Mouse (Mus musculus) kidney, postnatal 0 days (tissue): ENCODE data around the gene Snap91. TPM values are rescaled to one million over a fixed set of nuclear protein-coding genes. Genes with fewer than 3 reads are reported as not detected.
A peak's percentile ranks its signal among the peaks of the same experiment; 100 is the strongest.

Experiments used
- ATAC-seq: fragments of 200-750 bp; cut with Nextera tagmentation; replicated peaks from 2 replicates; pipeline ENCODE4 v1.8.0; 2017; ENCODE audit warnings: low read depth, moderate number of reproducible peaks, moderate TSS enrichment, moderate library complexity; ENCODE audit not compliant: low FRiP score
- DNase-seq: peaks from one replicate; pipeline ENCODE4 v3.0.0-alpha.2; 2016; ENCODE audit warnings: low spot score
- H3K27ac ChIP-seq: fragments of 300-500 bp; sonication (generic); 2 replicates; pipeline ENCODE4 v1.5.1; 2014; ENCODE audit warnings: mild to moderate bottlenecking
- H3K27me3 ChIP-seq: fragments of 300-500 bp; sonication (generic); 2 replicates; pipeline ENCODE4 v1.6.1; 2014; ENCODE audit warnings: low read length, mixed read lengths; ENCODE audit not compliant: insufficient read depth
- H3K36me3 ChIP-seq: fragments of 300-500 bp; sonication (generic); 2 replicates; pipeline ENCODE4 v1.6.1; 2014; ENCODE audit warnings: low read length, mixed read lengths; ENCODE audit not compliant: insufficient read depth
- H3K4me1 ChIP-seq: fragments of 300-500 bp; sonication (generic); replicated peaks from 2 replicates; pipeline ENCODE4 v1.6.1; 2014; ENCODE audit warnings: antibody characterized with exemption, low read length, mixed read lengths; ENCODE audit not compliant: insufficient read depth
- H3K4me2 ChIP-seq: fragments of 300-500 bp; sonication (generic); 2 replicates; pipeline ENCODE4 v1.6.1; 2014; ENCODE audit warnings: mild to moderate bottlenecking, low read length, moderate library complexity, mixed read lengths
- H3K4me3 ChIP-seq: fragments of 300-500 bp; sonication (generic); replicated peaks from 2 replicates; pipeline ENCODE4 v1.5.1; 2014; ENCODE audit warnings: low read depth, low read length
- H3K9ac ChIP-seq: fragments of 300-500 bp; sonication (generic); 2 replicates; pipeline ENCODE4 v1.6.1; 2014; ENCODE audit warnings: low read depth, low read length
- H3K9me3 ChIP-seq: fragments of 300-500 bp; sonication (generic); replicated peaks from 2 replicates; pipeline ENCODE4 v1.6.1; 2016; ENCODE audit warnings: low read length, inconsistent platforms, mixed read lengths
- CTCF ChIP-seq: IDR thresholded peaks from 2 replicates; pipeline ENCODE4 v1.5.1; 2016; ENCODE audit warnings: antibody characterized with exemption, low read depth, mild to moderate bottlenecking, moderate library complexity
- WGBS: fragments of 180-500 bp; shearing (Covaris S2); extraction: QIAGEN DNeasy Blood & Tissue Kit; methylation state at CpG from one replicate; pipeline ENCODE4 v1.1.7; 2014; 5-methylcytosine and 5-hydroxymethylcytosine counted together
- polyA plus RNA-seq: library from polyadenylated mRNA; unstranded; fragments of >200 nt; fragmentation: Nextera tagmentation; extraction: Ambion mirVana; gene quantifications from 2 replicates; pipeline ENCODE4 v1.2.1, GENCODE M21; 2015

Snap91 gene
- polyA plus RNA-seq, 1 experiment from 2014 or later, result 20.9 TPM

- ATAC-seq, result no peak
- Histone ChIP-seq H3K4me3 (no peak overlapping the region), H3K4me1 (no peaks in the 10 kb centered on the region), H3K4me2 (no peak overlapping the region), H3K9me3 (no peaks in the 10 kb centered on the region), H3K9ac (no peak overlapping the region), H3K36me3 (no peaks in the 10 kb centered on the region), H3K27ac (no peak overlapping the region), H3K27me3 (no peaks in the 10 kb centered on the region)
- no peak for TF ChIP-seq CTCF
- 96% methylated on average over 3 of the region's 3 CpGs for WGBS
- DNase-seq, result no peak
These were observed 27.6 kb downstream of the Snap91 start for GRCm38 (mm10) chr9:86852861-86853260.

GRCm38 (mm10) chr9:86851689-86852088 lies 28.8 kb downstream of the Snap91 start:
- ATAC-seq, result no peak
- Histone ChIP-seq H3K9me3 (no peaks in the 10 kb centered on the region), H3K9ac (no peak overlapping the region), H3K4me3 (no peak overlapping the region), H3K27me3 (no peaks in the 10 kb centered on the region), H3K4me1 (no peaks in the 10 kb centered on the region), H3K4me2 (no peak overlapping the region), H3K36me3 (no peaks in the 10 kb centered on the region), H3K27ac (no peak overlapping the region)
- no peak for DNase-seq
- TF ChIP-seq CTCF, result no peak
- WGBS, result 83% methylated on average over 5 of the region's 5 CpGs

- no peak overlapping the region for H3K4me2 ChIP-seq
- no peak for ATAC-seq
- no peak overlapping the region for H3K9ac ChIP-seq
- H3K36me3 ChIP-seq, result no peaks in the 10 kb centered on the region
- 78% methylated on average over 3 of the region's 3 CpGs for WGBS
- H3K27me3 ChIP-seq, result no peaks in the 10 kb centered on the region
- H3K9me3 ChIP-seq, result no peaks in the 10 kb centered on the region
- no peak overlapping the region for H3K27ac ChIP-seq
- H3K4me3 ChIP-seq, result no peak overlapping the region
- TF ChIP-seq CTCF, result no peak
- no peaks in the 10 kb centered on the region for H3K4me1 ChIP-seq
- no peak for DNase-seq
These were observed 29.8 kb downstream of the Snap91 start for GRCm38 (mm10) chr9:86850452-86851207.

- Histone ChIP-seq H3K27me3 (no peaks in the 10 kb centered on the region), H3K9ac (no peak overlapping the region), H3K9me3 (no peaks in the 10 kb centered on the region), H3K4me1 (no peaks in the 10 kb centered on the region), H3K4me2 (no peak overlapping the region), H3K27ac (no peak overlapping the region), H3K4me3 (no peak overlapping the region), H3K36me3 (no peaks in the 10 kb centered on the region)
- DNase-seq, result peak; percentile 3
- TF ChIP-seq CTCF, result no peak
- WGBS, result 63% methylated on average over 5 of the region's 5 CpGs
- ATAC-seq, result no peak
These were observed 36.6 kb downstream of the Snap91 start for GRCm38 (mm10) chr9:86843747-86844353.

- DNase-seq (no peak), ATAC-seq (no peak)
- H3K36me3 ChIP-seq, result no peaks in the 10 kb centered on the region
- 89% methylated on average over 2 of the region's 2 CpGs for WGBS
- H3K4me3 ChIP-seq, result no peak overlapping the region
- H3K9me3 ChIP-seq, result no peaks in the 10 kb centered on the region
- H3K4me2 ChIP-seq, result no peak overlapping the region
- no peaks in the 10 kb centered on the region for H3K4me1 ChIP-seq
- TF ChIP-seq CTCF, result no peak
- no peaks in the 10 kb centered on the region for H3K27me3 ChIP-seq
- H3K9ac ChIP-seq, result no peak overlapping the region
- no peak overlapping the region for H3K27ac ChIP-seq
These were observed 50.7 kb downstream of the Snap91 start for GRCm38 (mm10) chr9:86829792-86830191.

- Histone ChIP-seq H3K4me1 (no peaks in the 10 kb centered on the region), H3K27me3 (no peaks in the 10 kb centered on the region), H3K36me3 (no peaks in the 10 kb centered on the region), H3K27ac (no peak overlapping the region), H3K9me3 (no peaks in the 10 kb centered on the region), H3K4me2 (no peak overlapping the region), H3K9ac (no peak overlapping the region), H3K4me3 (no peak overlapping the region)
- 56% methylated on average over 8 of the region's 8 CpGs for WGBS
- DNase-seq, result no peak
- no peak for TF ChIP-seq CTCF
- no peak for ATAC-seq
These were observed 51.4 kb downstream of the Snap91 start for GRCm38 (mm10) chr9:86829034-86829433.
